Mouse (Mus musculus) hindbrain, embryonic 14.5 days (tissue): ENCODE measurements around the gene Psg26. TPM values are rescaled to one million over a fixed set of nuclear protein-coding genes. Genes with fewer than 3 reads are reported as not detected.
"Not testable (repeated sequence)": the region's sequence is repeated elsewhere in the genome, so short reads cannot be mapped to it uniquely, and the experiment has no call there.

Source experiments
- ATAC-seq: fragments of 200-750 bp; cut with Nextera tagmentation; 2 replicates; pipeline ENCODE4 v1.8.0; 2017; ENCODE audit warnings: moderate number of reproducible peaks, mild to moderate bottlenecking, moderate TSS enrichment, moderate library complexity; ENCODE audit not compliant: low FRiP score
- DNase-seq: peaks from one replicate; pipeline ENCODE4 v3.0.0-alpha.2; 2015; ENCODE audit warnings: low spot score
- H3K27ac ChIP-seq: fragments of 300-500 bp; sonication (generic); 2 replicates; pipeline ENCODE4 v1.5.1; 2014; ENCODE audit warnings: mild to moderate bottlenecking, moderate library complexity
- H3K27me3 ChIP-seq: fragments of 300-500 bp; sonication (generic); 2 replicates; pipeline ENCODE4 v1.6.1; 2014; ENCODE audit warnings: mild to moderate bottlenecking, low read length, mixed read lengths; ENCODE audit not compliant: control insufficient read depth, insufficient read depth
- H3K36me3 ChIP-seq: fragments of 300-500 bp; sonication (generic); replicated peaks from 2 replicates; pipeline ENCODE4 v1.6.1; 2014; ENCODE audit not compliant: control insufficient read depth, insufficient read depth
- H3K4me1 ChIP-seq: fragments of 300-500 bp; sonication (generic); replicated peaks from 2 replicates; pipeline ENCODE4 v1.6.1; 2014; ENCODE audit warnings: antibody characterized with exemption, low read length, mixed read lengths; ENCODE audit not compliant: control insufficient read depth, insufficient read depth
- H3K4me2 ChIP-seq: fragments of 300-500 bp; sonication (generic); replicated peaks from 2 replicates; pipeline ENCODE4 v1.6.1; 2014; ENCODE audit warnings: mild to moderate bottlenecking, moderate library complexity
- H3K4me3 ChIP-seq: fragments of 300-500 bp; sonication (generic); replicated peaks from 2 replicates; pipeline ENCODE4 v1.5.1; 2014; ENCODE audit warnings: mild to moderate bottlenecking, low read length
- H3K9ac ChIP-seq: fragments of 300-500 bp; sonication (generic); 2 replicates; pipeline ENCODE4 v1.6.1; 2014
- H3K9me3 ChIP-seq: fragments of 300-500 bp; sonication (generic); 2 replicates; pipeline ENCODE4 v1.6.1; 2016; ENCODE audit warnings: low read length; ENCODE audit not compliant: control insufficient read depth
- WGBS: fragments of 180-500 bp; shearing (Covaris S2); extraction: QIAGEN DNeasy Blood & Tissue Kit; methylation state at CpG from one replicate; pipeline ENCODE4 v1.1.7; 2014; 5-methylcytosine and 5-hydroxymethylcytosine counted together
- polyA plus RNA-seq: library from polyadenylated mRNA; unstranded; fragments of >200 nt; fragmentation: Nextera tagmentation; extraction: Ambion mirVana; gene quantifications from 2 replicates; pipeline ENCODE4 v1.2.1, GENCODE M21; 2014

Gene Psg26
- polyA plus RNA-seq, result not detected in 2 replicates

DNA sequence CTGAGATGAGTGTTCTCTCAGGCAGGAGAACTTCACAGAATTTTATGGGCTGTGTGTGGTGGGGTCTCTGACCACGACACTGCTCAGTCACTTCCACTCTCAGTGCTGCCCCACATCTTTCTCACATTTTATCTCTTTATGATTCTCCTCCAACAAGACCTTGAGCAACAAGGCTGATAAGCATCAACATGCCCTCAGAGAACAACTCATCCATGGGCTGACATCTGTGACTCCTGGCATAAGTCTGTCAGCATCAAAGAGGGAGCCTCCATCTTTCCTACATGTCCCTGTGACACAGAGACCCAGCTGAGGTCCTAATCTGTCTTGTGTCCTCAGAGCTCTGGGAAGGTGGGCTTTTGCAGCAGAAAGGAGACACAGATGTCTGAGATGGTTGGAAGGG is at the start of gene Psg26:
Gene Psg26, minus strand, starts transcription at position 101 of the 400 bp plus-strand sequence.
- Histone ChIP-seq H3K9me3 (peaks cover 3% of the 10 kb centered on the region; the same call in 1 of the 2 replicates), H3K36me3 (no peaks in the 10 kb centered on the region), H3K4me3 (no peak within 1 kb of the TSS), H3K4me2 (no peak within 1 kb of the TSS), H3K27ac (no peak within 1 kb of the TSS), H3K4me1 (no peaks in the 10 kb centered on the region), H3K27me3 (no peaks in the 10 kb centered on the region), H3K9ac (no peak within 1 kb of the TSS)
- 83% methylated on average over 1 of the region's 1 CpGs for WGBS
- ATAC-seq (no peak), DNase-seq (no peak)

DNA sequence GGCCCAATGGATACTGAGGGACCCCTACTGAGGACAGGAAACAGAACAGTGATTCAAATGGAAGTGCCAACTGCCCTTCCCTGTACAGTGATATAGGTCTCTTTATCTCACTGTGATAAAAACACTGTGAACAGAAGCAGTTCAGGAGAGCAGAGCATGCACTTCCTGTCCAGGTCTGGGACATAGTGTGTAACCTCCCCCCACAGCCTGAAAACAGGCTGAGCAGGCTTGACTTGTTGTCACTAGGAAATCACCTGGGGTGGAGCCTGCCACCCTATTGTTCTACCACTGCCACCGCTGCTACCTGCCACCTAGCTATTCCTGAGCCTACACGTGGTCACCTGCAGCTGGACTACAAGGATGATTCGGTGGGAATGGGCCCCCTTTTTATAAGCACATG is 49.4 kb upstream of the Psg26 start:
- no peaks in the 10 kb centered on the region for H3K4me1 ChIP-seq
- ATAC-seq, result no peak
- no peak for DNase-seq
- 52% methylated on average over 3 of the region's 3 CpGs for WGBS
- H3K9me3 ChIP-seq, result no peaks in the 10 kb centered on the region
- H3K9ac ChIP-seq, result no peak overlapping the region
- H3K27me3 ChIP-seq, result no peaks in the 10 kb centered on the region
- no peak overlapping the region for H3K4me3 ChIP-seq
- no peak overlapping the region for H3K27ac ChIP-seq
- H3K36me3 ChIP-seq, result no peaks in the 10 kb centered on the region
- no peak overlapping the region for H3K4me2 ChIP-seq

DNA sequence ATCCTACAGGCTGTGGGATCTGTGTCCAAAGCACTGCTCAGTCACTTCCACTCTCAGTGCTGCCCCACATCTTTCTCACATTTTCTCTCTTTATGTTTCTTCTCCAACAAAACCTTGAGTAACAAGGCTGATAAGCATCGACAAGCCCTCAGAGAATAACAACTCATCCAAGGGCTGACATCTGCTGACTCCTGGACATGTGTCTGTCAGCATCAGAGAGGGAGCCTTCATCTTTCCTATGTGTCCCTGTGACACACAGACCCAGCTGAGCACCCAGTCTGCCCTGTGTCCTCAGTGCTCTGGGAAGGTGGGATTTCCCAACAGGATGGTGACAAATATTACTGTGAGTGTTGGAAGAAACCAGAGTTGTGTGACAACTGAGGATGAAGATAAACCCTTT is 48.2 kb upstream of the Psg26 start, which contains the start of gene Psg25:
Gene Psg25, minus strand, starts transcription at position 101 of the 400 bp plus-strand sequence.
- no peaks in the 10 kb centered on the region for H3K27me3 ChIP-seq
- no peak within 1 kb of the TSS for H3K4me2 ChIP-seq
- WGBS, result 93% methylated on average over 1 of the region's 1 CpGs
- H3K4me3 ChIP-seq, result no peak within 1 kb of the TSS
- H3K9me3 ChIP-seq, result no peaks in the 10 kb centered on the region
- DNase-seq (no peak), ATAC-seq (no peak)
- no peak within 1 kb of the TSS for H3K9ac ChIP-seq
- H3K36me3 ChIP-seq, result no peaks in the 10 kb centered on the region
- no peaks in the 10 kb centered on the region for H3K4me1 ChIP-seq
- H3K27ac ChIP-seq, result no peak within 1 kb of the TSS

DNA sequence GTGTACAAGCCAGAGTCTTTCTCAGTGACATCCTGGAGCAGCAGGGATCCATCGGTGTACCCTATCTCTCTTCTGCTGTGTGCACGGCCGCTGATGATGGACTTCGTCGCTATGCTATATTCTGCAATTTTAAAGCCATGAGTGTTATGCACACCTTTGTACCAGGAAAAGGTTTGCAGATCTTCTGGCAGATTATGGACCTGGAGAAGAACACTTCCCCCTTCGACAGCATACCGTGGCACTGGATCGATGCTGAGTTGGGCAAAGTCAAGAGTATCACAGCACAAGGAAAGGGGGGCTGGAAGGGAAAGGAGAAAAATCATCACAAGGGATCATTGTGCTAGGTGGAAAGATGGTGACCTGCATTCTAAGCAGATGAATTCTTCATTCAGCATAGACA is 40.7 kb upstream of the Psg26 start:
- Histone ChIP-seq H3K36me3 (no peaks in the 10 kb centered on the region), H3K4me2 (no peak overlapping the region), H3K9me3 (no peaks in the 10 kb centered on the region), H3K4me3 (no peak overlapping the region), H3K27me3 (no peaks in the 10 kb centered on the region), H3K9ac (no peak overlapping the region), H3K4me1 (no peaks in the 10 kb centered on the region), H3K27ac (no peak overlapping the region)
- 93% methylated on average over 8 of the region's 8 CpGs for WGBS
- no peak for ATAC-seq
- DNase-seq, result no peak

DNA sequence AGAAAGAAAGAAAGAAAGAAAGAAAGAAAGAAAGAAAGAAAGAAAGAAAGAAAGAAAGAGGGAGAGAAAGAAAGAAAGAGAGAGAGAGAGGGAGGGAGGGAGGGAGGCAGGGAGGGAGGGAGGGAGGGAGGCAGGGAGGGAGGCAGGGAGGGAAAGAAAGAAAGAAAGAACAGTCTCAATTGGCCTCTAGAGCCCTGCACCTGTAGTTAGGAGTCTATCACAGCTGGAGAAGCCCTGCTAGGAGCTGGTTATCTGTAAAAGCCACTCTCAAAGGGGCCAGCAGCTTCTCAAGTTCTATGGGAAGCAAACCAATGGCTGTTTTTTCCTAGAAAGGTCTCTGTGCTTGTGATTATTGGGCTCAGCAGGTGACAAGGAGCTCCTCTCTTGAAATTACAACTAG is 28.9 kb upstream of the Psg26 start:
- not testable (repeated sequence) for H3K4me1 ChIP-seq, DNase-seq, H3K27me3 ChIP-seq, H3K27ac ChIP-seq, H3K4me3 ChIP-seq, H3K9ac ChIP-seq, H3K4me2 ChIP-seq, H3K36me3 ChIP-seq, ATAC-seq, H3K9me3 ChIP-seq

DNA sequence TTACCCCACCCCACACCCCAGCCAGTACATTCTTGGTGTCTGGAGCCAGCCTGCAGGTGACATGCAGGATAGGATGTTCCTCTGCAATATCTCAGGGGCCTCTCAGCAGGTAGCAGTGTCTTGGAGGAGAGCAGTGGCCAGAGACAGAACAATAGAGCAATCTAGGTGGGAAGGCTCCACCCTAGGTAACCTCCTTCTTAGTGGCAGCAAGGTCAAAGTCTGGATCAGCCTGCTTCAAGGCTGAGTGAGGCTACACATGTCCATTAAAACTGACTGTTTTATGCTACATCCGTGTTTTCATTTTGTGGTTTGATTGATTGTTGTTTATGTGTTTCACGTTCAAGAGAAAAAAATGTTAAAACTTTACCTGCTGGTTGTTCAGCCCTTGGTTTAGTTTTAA is 28.4 kb upstream of the Psg26 start:
- WGBS, result 57% methylated on average over 2 of the region's 2 CpGs
- H3K4me2 ChIP-seq, H3K27ac ChIP-seq, H3K9ac ChIP-seq, DNase-seq, H3K27me3 ChIP-seq, H3K9me3 ChIP-seq, H3K4me3 ChIP-seq, ATAC-seq, H3K36me3 ChIP-seq, H3K4me1 ChIP-seq: not testable (repeated sequence)

DNA sequence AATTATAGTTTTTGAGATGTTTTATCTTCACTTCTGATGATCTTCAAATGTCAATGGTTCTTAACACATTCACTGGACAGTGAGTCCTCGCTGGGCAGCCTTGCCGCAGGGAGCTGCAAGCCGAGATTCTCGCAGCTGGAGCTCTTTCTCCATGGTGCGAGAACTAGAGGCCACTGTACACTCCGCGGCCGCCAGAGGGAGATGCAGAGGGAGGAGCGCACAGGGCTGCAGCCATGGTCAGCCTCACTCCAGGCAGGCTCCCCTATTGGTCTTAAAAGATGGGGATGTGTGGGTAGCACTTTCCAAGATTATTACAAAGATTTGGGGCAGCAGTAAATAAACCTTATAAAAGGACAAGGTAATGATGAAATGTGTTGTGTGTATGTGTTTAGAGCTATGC is 27.5 kb upstream of the Psg26 start:
- no peak overlapping the region for H3K4me2 ChIP-seq
- no peak for DNase-seq

DNA sequence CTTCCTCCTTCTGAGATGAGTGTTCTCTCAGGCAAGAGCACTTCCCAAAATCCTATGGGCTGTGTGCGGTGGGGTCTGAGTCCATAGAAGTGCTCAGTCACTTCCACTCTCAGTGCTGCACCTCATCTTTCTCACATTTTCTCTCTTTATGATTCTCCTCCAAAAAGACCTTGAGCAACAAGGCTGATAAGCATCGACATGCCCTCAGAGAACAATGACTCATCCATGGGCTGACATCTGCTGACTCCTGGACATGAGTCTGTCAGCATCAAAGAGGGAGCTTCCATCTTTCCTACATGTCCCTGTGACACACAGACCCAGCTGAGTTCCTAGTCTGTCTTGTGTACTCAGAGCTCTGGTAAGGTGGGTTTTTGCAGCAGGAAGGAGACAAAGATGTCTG is 52.0 kb downstream of the Psg26 start, which contains the start of gene Psg28:
Gene Psg28, minus strand, starts transcription at position 101 of the 400 bp plus-strand sequence.
- H3K9ac ChIP-seq, H3K4me3 ChIP-seq, H3K4me1 ChIP-seq, H3K36me3 ChIP-seq, DNase-seq, H3K27me3 ChIP-seq, H3K27ac ChIP-seq, H3K4me2 ChIP-seq, ATAC-seq: not testable (repeated sequence)
- H3K9me3 ChIP-seq, result peaks cover 12% of the 10 kb centered on the region
- WGBS, result 85% methylated on average over 2 of the region's 2 CpGs

More for the DNA sequence above, 27.5 kb upstream of the Psg26 start:
- H3K4me3 ChIP-seq, result no peak overlapping the region
- no peak overlapping the region for H3K9ac ChIP-seq
- H3K27me3 ChIP-seq, result no peaks in the 10 kb centered on the region
- no peak overlapping the region for H3K27ac ChIP-seq
- ATAC-seq, result no peak
- H3K9me3 ChIP-seq, result no peaks in the 10 kb centered on the region
- H3K36me3 ChIP-seq, result no peaks in the 10 kb centered on the region
- no peaks in the 10 kb centered on the region for H3K4me1 ChIP-seq
- WGBS, result 14% methylated on average over 9 of the region's 9 CpGs
